Mouse (Mus musculus) layer of hippocampus, adult 2 months (tissue): ENCODE data around the gene Cacna2d3. TPM values are rescaled to one million over a fixed set of nuclear protein-coding genes. Genes with fewer than 3 reads are reported as not detected.
A peak's percentile ranks its signal among the peaks of the same experiment; 100 is the strongest.

Experiments used
- DNase-seq, 2 experiments: peaks; one replicate each; pipeline ENCODE4 v3.0.0; 2022; ENCODE audit warnings: low spot score in 2 of 2
- H3K27ac ChIP-seq: fragments of 200-600 bp; 2 replicates; pipeline ENCODE4 v1.8.1; 2022
- H3K4me3 ChIP-seq: fragments of 200-600 bp; 2 replicates; pipeline ENCODE4 v1.8.1; 2022; ENCODE audit warnings: mild to moderate bottlenecking
- CTCF ChIP-seq: fragments of 200-600 bp; conservative IDR thresholded peaks from 2 replicates; pipeline ENCODE4 v1.8.1; 2022; ENCODE audit warnings: antibody characterized with exemption, mild to moderate bottlenecking, moderate library complexity
- total RNA-seq, 2 experiments: library from RNA; stranded (reverse); gene quantifications; 2 replicates each; pipeline ENCODE4 v1.2.3; 2021

Cacna2d3 gene
- total RNA-seq, 2 experiments from 2014 or later: 98.7 to 101 TPM

GRCm38 (mm10) chr14:29438251-29438650 is 283.4 kb downstream of the Cacna2d3 start:
- TF ChIP-seq CTCF: no peak
- H3K4me3 ChIP-seq: no peak overlapping the region
- H3K27ac ChIP-seq: peak overlapping the region; percentile 18; the same call in 1 of the 2 replicates
- peak in 1 of 2 experiments; percentile 20 for DNase-seq

GRCm38 (mm10) chr14:29435203-29435602 is 286.5 kb downstream of the Cacna2d3 start:
- Histone ChIP-seq H3K4me3 (no peak overlapping the region), H3K27ac (peak overlapping the region; percentile 82)
- TF ChIP-seq CTCF: no peak
- peak in 1 of 2 experiments; percentile 31 for DNase-seq

GRCm38 (mm10) chr14:29433716-29434115 is 287.9 kb downstream of the Cacna2d3 start:
- DNase-seq: no peak
- TF ChIP-seq CTCF: no peak

GRCm38 (mm10) chr14:29433076-29433714 is 288.5 kb downstream of the Cacna2d3 start:
- H3K4me3 ChIP-seq: no peak overlapping the region
- H3K27ac ChIP-seq: no peak overlapping the region
- no peak for TF ChIP-seq CTCF
- DNase-seq: no peak

More at GRCm38 (mm10) chr14:29433716-29434115, 287.9 kb downstream of the Cacna2d3 start:
- Histone ChIP-seq H3K27ac (peak overlapping the region; percentile 82; the same call in 1 of the 2 replicates), H3K4me3 (no peak overlapping the region)

- DNase-seq: no peak
- no peak overlapping the region for H3K27ac ChIP-seq
- no peak for TF ChIP-seq CTCF
These were observed 291.9 kb downstream of the Cacna2d3 start for GRCm38 (mm10) chr14:29429788-29430187.

GRCm38 (mm10) chr14:29425666-29426065 is 296.0 kb downstream of the Cacna2d3 start:
- TF ChIP-seq CTCF: no peak
- no peak overlapping the region for H3K4me3 ChIP-seq
- peak overlapping the region; percentile 33; the same call in 1 of the 2 replicates for H3K27ac ChIP-seq
- no peak for DNase-seq

More at GRCm38 (mm10) chr14:29429788-29430187, 291.9 kb downstream of the Cacna2d3 start:
- H3K4me3 ChIP-seq: no peak overlapping the region

GRCm38 (mm10) chr14:29425208-29425607 is 296.5 kb downstream of the Cacna2d3 start:
- no peak for TF ChIP-seq CTCF
- Histone ChIP-seq H3K4me3 (no peak overlapping the region), H3K27ac (peak overlapping the region; percentile 43)
- DNase-seq: no peak

- TF ChIP-seq CTCF: no peak
- no peak overlapping the region for H3K4me3 ChIP-seq
- no peak overlapping the region for H3K27ac ChIP-seq
- no peak for DNase-seq
These were observed 315.8 kb downstream of the Cacna2d3 start for GRCm38 (mm10) chr14:29405878-29406165.

GRCm38 (mm10) chr14:29405125-29405877 is 316.4 kb downstream of the Cacna2d3 start:
- Histone ChIP-seq H3K27ac (no peak overlapping the region), H3K4me3 (no peak overlapping the region)
- no peak for DNase-seq
- no peak for TF ChIP-seq CTCF

GRCm38 (mm10) chr14:29403849-29404808 is 317.5 kb downstream of the Cacna2d3 start:
- Histone ChIP-seq H3K4me3 (no peak overlapping the region), H3K27ac (peak overlapping the region; percentile 29; the same call in 1 of the 2 replicates)
- DNase-seq: no peak
- TF ChIP-seq CTCF: no peak

GRCm38 (mm10) chr14:29402471-29402870 is 319.2 kb downstream of the Cacna2d3 start:
- no peak overlapping the region for H3K27ac ChIP-seq
- no peak overlapping the region for H3K4me3 ChIP-seq
- no peak for DNase-seq
- no peak for TF ChIP-seq CTCF

- no peak overlapping the region for H3K4me3 ChIP-seq
- TF ChIP-seq CTCF: no peak
- no peak for DNase-seq
- H3K27ac ChIP-seq: no peak overlapping the region
These were observed 327.9 kb downstream of the Cacna2d3 start for GRCm38 (mm10) chr14:29393786-29394185.

- no peak for DNase-seq
- H3K27ac ChIP-seq: no peak overlapping the region
- no peak overlapping the region for H3K4me3 ChIP-seq
- TF ChIP-seq CTCF: no peak
These were observed 328.8 kb downstream of the Cacna2d3 start for GRCm38 (mm10) chr14:29392851-29393250.
